ENCODE assay signal across 16 mouse cellular contexts in genomic region chr5:147466361-147466760, GRCm38 (mm10).
"Had no signal": no experiment of that assay in that cellular context is flagged by ENCODE, and none has a peak within 500 bp of the region (broad histone marks: within the 10 kb centered on the region; RNA-seq: fewer than 3 reads in every experiment).

No protein-coding gene starts in this region.

- H3K9ac ChIP-seq: neural tube, embryonic 13.5 days; neural tube, embryonic 15.5 days; stomach, embryonic 15.5 days had no signal

- H3K4me3 ChIP-seq: neural tube, embryonic 13.5 days; neural tube, embryonic 15.5 days; stomach, embryonic 15.5 days had no signal

- H3K36me3 ChIP-seq: neural tube, embryonic 15.5 days had no signal

- H3K9me3 ChIP-seq: neural tube, embryonic 13.5 days; neural tube, embryonic 15.5 days; stomach, embryonic 15.5 days had no signal

- H3K27ac ChIP-seq: neural tube, embryonic 13.5 days; neural tube, embryonic 15.5 days; stomach, embryonic 15.5 days; stomach, postnatal 0 days had no signal

- DNase-seq: retina, postnatal 1 day; right cerebral cortex, adult 18-20 months; right cerebral cortex, postnatal 14 days; right cerebral cortex, postnatal 25 days; right cerebral cortex, postnatal 4 days; spleen, adult 18-20 months; thymus, adult 18-20 months; thymus, adult 2 months; thymus, postnatal 14 days; thymus, postnatal 25 days; thymus, postnatal 36 days; thymus, postnatal 4 days had no signal

- H3K4me1 ChIP-seq: neural tube, embryonic 13.5 days; neural tube, embryonic 15.5 days; stomach, embryonic 15.5 days had no signal

- H3K27me3 ChIP-seq: neural tube, embryonic 13.5 days; neural tube, embryonic 15.5 days; stomach, embryonic 15.5 days had no signal
